Mouse (Mus musculus): Measurements from ENCODE around the gene Smg1.

Gene Smg1

DNA sequence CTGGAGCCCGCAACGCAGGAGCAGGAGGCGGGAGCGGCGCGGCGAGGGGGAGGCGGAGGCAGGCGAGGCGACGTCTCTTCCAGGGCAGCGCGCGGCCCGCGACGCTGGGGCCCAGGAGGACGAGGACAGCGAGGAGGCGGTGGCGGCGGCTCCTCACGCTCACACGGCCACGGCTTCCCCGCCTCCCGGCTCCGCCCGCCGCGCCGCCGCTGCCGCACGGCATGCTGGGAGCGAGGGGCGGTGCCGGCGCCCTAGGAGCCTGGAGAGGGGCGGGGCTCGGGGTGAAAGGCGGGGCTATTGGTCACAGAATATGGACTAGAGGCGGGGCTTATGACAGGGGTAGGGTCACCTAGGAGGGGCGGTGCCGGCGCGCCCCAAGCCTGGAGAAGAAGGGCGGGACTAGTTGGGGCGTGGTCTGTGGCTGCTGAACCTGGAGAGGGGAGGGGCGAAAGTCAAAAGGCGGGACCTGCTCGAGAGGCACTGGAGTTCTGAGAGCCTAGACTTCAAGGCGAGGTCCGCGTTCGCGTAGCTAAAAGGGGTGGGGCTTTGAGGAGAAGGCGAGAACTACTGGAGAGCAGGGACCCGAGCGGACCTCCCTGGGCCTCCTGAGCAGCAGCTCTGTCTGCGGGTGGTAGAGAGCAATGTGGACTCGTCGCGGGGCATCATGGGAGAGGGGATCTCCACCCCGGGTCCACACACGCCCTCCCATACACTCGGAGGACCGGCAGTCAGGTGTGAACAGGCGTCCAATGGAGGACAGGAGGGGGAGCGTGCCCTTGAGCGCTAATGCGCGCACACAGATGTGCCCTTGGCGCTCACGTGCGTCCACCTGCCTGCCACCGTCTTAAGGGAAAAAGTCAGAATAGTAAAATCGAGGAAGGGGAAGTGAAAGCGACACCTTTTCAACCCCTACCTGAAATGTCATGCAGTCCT, at the start of gene Smg1:
Smg1 (minus strand) TSS at position 218 of the 933 bp plus-strand sequence.
- DNase-seq = peak; percentile 98

DNA sequence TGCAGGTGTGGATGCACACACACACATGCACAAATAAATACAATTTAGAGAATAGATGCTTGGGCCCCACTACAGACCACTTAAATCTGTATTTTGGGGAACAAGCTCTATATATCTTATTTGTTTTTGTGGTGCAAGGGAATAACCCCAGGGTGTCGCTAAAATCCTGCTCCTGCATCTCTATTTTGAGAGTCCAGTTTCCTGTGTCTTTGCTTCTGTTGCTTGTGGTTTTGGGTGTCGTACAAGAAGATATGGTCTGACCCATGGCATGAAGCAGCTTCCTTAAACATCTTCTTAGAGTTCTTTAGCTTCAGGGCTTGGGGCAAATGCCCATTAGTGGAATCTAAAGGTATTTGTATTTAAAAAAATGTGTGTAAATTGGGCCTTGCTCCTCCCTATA, 39.7 kb upstream of the Smg1 start:
- DNase-seq = no peak

DNA sequence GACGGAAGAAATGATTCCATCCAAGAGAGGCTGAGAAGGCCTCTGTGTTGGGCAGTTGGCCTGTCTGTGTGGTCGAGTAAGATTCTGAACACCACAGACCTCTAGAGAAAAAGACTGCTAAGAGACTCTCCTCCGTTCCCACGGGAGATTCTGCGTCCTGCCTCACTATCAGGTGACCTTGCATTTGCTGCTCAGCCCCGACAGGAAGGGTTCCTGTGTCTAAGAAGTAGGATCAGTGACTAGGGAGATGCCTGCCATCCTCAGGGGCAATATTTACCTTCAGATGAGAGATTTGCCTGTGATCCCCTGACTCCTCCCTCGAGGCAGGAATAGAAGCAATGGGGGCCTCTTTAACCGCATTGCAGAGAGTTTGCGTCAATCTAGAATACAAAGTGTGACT, 39.1 kb upstream of the Smg1 start:
- no peak for DNase-seq

DNA sequence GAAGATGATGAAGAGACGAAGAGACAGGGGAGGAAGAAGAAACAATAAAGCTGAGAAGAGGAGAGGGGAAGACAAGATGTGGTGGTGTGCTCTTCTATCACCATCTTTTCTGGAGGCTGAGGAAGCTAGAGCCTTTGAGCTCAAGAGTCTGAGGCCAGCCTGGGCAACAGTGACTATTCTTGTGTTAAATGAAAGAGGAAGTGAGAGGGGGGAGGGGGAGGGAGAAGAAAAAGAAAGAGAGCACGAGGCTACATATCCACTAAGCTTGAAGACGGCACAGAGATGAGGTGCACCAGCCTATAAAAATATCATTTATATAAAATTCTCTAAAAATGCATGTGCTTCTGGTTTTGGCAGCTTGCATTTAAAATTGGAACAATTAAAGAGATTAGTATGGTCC, 36.1 kb upstream of the Smg1 start:
- no peak for DNase-seq

DNA sequence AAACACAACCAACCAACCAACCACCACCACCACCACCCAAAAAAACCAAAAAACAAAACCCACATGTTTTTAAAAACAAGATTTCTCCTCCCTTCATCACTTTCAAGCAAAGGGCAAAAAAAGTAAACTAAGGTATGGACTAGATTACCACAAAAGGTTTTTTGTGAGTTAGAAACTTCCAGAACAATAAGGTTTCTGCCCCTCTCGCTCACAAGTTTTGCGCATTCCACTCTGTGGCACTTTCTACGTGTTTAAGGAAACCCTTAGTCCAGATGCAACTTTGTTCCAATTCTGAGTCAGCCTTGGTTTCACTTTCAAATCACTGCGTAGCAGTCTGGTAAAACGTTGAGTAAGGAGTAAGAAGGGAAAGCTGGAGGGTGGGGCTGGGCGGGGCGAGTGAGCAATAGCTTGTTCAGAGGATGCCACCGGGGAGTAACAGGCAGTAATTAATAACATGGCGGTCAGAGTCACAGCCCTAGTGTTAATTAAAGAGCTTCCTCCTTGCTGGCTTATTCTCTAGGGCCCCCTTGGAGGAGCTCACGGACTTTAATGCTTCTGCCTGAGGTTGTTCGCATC, 34.0 kb upstream of the Smg1 start:
- no peak for DNase-seq

DNA sequence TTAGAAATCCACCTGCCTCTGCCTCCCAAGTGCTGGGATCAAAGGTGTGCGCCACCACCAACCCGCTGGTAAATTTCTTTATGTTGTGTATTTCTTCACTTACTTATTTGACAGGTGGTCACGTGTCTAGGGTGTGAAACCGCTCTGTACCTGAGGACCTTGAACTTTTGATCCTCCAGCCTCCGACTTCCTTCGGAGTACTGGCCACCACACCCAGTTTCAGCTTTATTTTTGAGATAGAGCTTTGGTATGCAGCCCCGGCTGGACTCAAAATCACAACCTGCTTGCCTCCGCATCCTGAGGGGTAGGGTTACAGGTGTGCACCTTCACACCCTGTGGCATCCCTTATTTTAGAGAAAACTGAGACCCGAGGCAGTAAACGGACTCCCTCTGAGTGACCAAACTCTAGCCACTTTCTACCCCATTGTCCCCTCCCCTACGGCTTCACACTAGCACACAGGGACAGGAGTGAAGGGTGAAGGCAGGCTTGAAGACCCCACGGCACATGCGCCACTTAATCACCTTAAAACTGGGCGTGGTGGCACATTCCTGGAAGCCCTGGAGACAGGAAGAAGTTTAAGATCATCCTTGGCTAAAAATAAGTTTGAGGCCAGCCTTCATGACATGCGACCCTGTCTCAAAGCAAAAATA, 33.3 kb upstream of the Smg1 start:
- DNase-seq = no peak

DNA sequence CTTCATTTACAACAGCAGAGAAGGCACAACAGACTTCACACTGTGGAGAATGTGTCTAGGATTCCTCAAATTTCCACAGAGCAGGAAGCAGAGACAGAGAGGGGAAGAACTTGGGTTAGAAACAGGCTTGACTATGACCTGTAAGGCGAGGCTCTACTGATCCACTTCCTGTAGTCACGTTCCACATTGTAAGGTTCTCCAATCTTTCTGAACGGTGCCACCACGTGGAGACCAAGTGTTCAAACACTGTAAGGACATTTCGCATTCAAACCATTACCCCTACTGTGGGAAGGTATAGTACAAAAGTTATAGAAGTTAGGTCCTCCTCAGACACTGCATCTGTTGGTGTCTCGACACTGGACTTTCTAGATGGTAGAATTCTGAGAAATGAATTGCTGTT, 31.8 kb upstream of the Smg1 start:
- DNase-seq = peak in 1 of 2 experiments; percentile 23

DNA sequence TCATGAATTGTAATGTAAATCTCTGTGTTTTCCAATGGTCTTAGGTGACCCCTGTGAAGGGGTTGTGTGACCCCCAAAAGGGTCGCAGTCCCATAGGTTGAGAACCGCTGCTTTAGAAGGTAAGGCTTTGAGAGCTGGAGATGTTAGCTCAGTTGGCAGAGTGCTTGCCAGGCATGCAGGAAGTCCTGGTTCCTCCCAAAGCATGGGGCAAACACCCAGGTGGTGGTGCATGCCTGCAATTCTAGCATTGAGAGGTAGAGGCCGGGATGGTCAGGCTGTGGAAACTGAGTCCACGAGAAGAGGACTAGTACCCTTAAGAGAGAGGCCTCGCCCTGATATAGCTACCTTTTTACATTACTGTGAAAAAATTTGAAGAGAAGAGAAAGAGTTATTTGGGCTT, 31.4 kb upstream of the Smg1 start:
- DNase-seq = no peak

DNA sequence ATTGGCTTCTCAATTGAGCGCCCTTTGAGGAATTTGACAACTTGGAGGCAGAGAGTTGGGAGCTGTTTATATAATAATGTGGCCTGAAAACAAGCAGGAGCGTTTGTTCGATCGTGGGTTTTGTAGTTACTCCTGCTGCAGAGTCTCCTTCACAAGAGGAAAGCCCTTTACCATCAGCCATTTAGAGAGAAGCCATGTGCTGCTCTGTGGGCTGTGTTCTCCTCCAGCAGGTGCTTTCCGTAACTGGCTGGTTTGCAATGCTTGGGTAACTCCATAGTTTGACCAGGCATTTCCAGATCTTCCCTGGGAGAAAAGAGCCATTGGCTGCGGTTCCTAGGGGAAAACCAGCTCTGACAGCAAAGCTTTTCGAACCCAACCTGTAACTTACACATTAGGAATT, 30.7 kb upstream of the Smg1 start:
- peak in 1 of 2 experiments; percentile 24 for DNase-seq

DNA sequence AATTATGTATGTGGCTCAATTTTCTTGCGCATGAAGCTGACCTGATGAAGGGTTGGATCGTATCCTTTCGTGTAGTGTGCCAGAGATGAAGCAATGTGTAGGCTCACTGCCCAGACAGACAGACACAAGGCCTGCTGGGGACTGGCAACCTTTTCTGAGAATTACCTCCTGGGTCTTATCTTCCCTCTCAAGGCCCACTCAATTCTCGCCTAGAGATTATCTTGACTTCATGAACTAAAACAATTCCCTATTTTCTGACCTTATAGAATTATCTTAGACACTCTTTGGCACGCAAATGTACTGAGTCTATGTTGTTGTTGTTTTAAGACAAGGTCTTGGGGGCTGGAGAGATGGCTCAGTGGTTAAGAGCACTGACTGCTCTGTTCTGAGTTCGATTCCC, 22.6 kb upstream of the Smg1 start:
- DNase-seq = peak; percentile 80 to 83

DNA sequence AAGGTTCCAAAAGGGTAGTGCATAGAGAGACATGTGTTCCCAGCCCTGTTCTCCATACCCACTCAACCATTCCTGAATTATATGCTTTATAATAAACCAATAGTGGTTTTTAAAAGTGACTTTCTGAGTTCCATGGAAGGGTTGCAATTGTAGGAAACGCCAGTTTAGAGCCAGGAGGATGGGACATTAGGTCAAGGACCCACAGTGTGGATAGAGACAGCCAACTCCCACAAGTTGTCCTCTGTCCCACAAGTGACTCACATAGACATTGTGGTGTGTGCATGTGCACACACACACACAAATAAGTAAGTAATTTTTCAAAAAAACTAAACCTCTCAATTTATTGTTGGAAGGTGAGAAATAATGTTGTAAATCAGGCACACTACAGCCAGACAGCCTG, 20.1 kb upstream of the Smg1 start:
- no peak for DNase-seq

DNA sequence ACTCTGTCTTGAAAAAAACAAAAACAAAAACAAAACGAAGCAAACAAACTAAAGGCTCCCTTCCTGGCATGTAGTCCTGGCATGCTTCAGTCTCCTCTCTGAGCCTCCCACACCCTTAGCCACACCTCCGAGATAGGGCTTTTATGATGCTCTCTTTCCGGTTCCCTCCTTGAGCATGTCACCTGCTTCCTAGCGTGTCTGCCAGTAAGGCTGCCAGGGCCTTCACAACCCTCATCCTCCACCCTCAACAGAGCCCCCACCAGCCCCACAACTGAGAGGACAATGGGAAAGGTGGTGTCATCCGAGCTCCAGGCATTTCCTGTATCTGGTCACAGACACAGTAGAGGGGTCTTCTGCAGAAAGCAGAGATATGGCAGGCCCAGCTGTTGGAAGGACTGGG, 18.9 kb upstream of the Smg1 start:
- no peak for DNase-seq

DNA sequence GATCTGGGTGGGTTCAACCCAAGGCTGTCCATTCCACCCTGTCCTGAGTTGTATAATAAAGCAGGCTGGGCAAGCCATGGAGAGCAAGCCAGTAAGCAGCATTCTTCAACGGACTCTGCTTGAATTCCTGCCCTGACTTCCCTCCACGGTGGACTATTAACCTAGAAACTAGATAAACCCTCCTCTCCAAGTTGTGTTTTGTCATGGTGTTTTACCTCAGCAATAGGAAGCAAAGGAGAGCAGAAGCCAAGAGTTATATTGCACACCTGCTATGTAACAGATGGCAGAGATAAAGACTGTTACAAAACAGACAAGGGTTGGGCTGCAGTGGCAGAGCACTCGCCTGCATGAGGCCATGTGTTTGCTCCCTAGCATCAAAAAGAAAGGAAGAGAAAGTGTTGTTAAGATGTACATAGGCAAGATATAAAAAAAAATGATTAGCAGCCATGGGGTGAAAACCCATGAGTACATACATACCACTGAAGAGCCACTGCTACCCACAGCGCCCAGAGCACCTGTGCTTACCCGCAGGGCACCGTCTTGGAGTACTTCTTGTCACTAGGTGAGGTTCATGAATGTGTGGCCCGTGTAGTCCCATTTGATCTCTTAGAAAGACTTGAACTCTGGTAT, 16.3 kb upstream of the Smg1 start:
- DNase-seq = peak; percentile 75 to 83

DNA sequence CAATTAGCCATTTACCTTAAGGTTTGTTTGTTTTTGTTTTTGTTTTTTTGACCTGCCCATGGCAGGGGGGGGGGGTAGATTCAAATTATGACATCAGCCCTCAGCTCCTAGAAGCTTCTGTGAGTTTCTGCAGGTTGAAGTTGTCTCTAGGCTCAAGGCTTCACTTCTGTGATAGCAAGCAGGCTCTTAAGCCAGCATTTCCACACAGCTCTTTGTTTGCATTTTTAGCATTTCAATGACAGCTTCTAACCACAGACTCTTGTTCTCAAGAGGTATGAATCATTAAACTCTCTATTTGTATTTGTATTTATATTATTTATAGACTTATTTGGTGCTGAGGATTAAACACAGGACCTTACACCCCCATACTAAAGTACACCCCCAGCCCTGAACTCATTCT, 15.0 kb upstream of the Smg1 start:
- no peak for DNase-seq

DNA sequence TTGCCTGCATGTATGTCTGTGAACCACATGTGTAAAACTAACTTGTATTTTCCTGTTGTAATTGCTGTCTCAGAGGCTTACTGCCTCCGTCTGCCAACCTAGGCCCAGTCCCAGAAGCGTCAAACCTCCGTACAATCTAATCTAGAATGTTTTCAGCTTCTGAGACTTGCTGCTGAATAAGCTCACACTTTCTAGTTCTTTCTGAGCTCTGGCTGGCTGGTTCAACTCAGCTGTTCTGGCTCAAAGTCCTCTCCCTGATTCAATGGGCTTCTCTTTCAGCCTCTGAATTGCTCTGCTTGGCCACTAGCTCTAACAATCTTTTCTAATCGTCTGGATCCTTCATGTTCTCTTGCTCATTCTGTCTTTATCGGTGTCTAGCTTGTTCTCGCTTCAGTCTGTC, 13.3 kb upstream of the Smg1 start:
- DNase-seq = no peak

DNA sequence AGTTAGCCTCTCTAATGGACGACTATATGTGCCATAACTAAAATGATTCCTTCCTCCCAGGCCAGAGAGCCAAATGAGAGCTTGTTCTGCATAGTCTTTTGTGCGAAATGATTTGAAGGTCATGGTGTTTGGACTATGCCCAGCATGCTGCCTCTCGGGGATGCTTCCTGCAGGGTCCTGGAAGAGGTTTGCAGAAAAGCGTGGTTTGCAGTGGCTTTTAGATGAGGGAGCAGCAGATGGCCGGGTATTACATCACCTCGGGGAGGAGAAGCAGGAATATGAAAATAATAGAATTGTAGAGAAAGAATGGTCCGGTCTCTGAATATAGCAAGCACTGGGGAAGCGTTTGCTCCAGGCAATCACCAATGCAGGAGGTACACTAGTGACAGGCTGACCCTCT, 11.0 kb upstream of the Smg1 start:
- DNase-seq = peak; percentile 90 to 97

DNA sequence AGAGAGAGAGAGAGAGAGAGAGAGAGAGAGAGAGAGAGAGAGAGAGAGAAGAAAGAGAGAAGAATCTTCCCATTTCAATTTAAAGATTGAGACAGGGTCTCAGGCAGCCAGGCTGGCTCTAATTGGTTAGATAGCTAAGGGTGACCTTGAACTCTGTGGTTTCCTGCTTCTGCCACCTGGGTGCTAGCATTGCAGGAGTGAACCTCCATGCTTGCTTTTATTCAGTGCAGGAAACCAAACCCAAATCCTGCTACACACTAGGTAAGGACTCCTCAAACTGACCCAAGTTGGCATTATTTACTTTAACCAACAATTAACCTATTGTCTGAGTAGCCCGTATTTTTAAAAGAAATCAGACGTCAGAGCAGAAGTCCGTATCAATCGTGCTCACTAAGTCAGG, 10.5 kb upstream of the Smg1 start:
- no peak for DNase-seq

DNA sequence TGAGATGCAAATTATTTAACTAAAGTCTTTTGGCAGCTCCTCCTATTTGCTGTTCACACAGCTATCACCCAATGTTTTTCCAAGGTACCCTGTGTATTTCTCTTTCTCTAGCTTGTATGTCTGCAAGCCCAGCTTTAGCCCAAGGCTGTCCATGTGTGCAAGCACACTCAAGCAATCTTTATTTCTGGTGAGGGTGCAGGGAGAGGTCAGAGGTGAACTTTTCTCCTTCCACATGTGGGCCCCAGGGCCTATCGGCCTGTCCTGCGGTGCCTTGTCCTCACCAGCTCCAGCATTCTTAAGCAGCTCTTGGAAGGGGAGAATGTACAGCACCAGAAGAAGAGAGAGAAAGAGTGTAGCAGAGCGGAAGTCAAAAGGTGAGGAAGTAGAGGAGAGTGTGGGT, 9.5 kb upstream of the Smg1 start:
- DNase-seq = no peak

DNA sequence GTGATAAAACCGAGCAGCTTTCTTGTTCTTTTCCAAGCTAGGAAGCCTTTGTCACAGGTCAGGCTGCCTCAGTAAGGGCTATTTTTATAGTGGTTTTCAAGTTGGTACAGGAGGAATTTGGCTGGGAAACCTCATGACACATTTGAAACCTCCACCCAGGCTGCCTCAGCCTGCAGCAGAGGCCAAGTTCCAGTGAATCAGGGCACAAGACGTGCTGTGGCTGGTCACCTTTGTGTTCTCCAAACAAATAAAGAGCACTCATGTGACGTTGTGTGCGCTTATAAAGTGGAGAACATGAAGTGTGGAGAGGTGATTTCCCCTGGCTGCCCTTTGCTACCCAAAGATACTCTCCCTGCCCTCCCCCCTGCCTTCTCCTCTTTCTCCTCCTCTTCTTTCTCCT, 8.9 kb upstream of the Smg1 start:
- DNase-seq = peak; percentile 85 to 91

DNA sequence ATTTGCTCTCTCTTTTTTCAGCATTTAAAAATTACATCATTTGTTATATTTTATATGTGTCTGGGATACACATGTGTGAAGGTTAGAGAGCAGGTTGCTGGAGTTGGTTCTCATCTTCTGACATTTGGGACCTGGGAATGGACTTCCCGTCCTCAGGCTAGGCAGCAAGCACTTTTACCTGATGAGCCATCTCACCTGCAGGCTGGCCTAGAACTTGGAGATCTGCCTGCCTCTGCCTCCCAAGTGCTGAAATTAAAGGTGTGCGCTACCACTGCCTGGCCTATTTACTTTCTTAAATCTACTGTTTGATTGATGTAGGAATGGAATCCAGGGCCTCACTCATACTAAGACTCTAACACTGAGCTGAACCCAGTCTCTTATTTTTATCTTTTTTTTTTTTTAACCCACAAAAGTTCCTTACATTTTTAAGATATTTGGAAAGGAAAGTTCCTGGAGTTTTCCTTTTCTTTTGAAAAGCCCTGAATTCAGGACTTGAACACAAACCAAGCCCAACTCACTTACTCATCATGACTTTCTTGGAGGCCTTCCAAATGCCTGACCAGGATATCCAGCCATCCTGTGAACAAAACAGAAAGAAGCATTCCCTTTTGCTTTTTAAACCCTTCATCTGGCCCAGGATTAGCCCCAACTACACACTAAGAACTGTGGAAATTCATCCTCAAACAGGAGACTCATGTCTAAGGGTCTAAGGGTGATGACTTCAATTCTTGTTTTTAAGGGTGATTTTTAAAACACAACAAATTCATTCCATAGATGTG, 8.1 kb upstream of the Smg1 start:
- DNase-seq = no peak

DNA sequence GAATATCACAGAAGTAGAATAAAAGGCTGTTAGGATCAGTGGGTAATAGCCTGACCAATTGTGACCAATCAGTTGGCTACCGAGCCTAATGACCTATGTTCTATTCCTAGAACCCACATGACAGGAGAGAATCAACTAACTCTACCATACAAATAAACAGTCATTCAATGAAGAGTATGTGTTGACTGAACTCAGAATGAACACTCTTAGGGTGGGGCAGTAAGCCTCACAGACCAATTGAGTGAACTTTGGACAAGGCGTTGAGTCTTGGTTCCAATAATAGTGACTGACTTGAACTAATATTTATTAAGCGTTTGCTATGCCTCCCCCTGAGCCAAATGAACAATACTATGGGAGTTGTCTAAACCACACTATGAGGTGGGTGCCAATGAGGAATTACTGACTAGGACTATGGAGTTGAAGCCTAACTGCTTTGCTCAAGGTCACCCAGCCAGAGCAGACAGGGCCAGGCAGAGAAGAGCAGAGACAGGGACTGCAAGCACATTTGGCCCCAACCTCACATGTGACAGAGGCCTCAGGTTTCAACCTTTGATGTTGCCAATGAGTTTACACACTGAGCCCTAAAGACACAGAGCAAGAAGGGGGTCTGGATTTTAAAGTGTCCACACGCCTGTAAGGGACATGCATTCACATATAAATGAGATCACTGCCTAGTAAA, 7.2 kb upstream of the Smg1 start:
- no peak for DNase-seq

DNA sequence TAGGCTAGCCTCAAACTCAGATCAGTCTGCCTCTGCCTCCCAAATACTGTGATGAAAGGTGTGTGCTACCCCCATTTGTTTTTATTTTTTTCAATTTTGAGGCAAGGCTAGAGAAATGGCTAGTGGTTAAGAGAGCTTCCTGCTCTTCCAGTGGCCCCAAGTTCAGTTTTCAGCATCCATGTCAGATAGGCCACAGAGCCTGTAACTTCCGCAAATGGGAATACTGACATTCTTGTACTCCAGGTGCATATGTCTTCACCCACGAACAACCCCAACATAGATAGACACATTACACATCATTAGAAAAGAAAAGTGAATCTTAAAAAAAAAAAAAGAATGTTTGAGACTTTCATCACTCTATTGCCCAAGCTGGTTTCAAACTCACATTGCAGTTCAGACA, 6.1 kb upstream of the Smg1 start:
- DNase-seq = no peak

All from cerebellum, adult 18-20 months (tissue).